Mouse (Mus musculus): Measurements from ENCODE around the gene Stk39. TPM values are rescaled to one million over a fixed set of nuclear protein-coding genes. Genes with fewer than 3 reads are reported as not detected.
A peak's percentile ranks its signal among the peaks of the same experiment; 100 is the strongest.

Gene Stk39
- polyA plus RNA-seq, 1 experiment from 2014 or later = 16.9 TPM

DNA sequence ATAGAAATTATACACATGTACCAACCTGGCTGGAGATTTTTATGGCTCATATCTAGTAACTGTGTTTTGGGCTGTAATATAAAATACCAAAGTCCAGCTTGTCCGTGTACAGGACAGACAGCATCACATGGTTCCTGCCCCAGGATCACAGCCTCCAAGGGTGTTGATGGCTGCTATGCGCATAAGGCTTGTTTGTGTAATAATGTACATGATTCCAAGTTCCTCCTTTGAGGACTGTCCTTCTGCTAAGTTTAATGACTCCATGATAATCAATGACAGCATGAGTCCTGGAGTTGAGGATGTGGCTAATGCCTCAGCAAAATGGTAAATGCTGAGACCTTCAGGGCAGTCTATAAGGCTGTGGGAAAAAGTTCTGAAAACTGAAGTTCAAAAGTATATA lies 174.1 kb downstream of the Stk39 start:
- no peaks in the 10 kb centered on the region for H3K9me3 ChIP-seq
- 88% methylated on average over 2 of the region's 2 CpGs for WGBS
- H3K4me3 ChIP-seq = no peak overlapping the region
- ATAC-seq (ENCODE audit: insufficient number of reproducible peaks, insufficient read depth, low FRiP score, low TSS enrichment, low read depth) = no peak
- peaks cover 6% of the 10 kb centered on the region; the same call in 1 of the 2 replicates for H3K36me3 ChIP-seq
- no peak overlapping the region for H3K4me2 ChIP-seq
- no peak overlapping the region for H3K9ac ChIP-seq
- H3K4me1 ChIP-seq = no peaks in the 10 kb centered on the region
- no peaks in the 10 kb centered on the region for H3K27me3 ChIP-seq
- no peak overlapping the region for H3K27ac ChIP-seq

GRCm38 (mm10) chr2:68296743-68297142 lies 175.3 kb downstream of the Stk39 start:
- H3K9me3 ChIP-seq = no peaks in the 10 kb centered on the region
- H3K4me1 ChIP-seq = no peaks in the 10 kb centered on the region
- H3K36me3 ChIP-seq = peaks cover 6% of the 10 kb centered on the region; the same call in 1 of the 2 replicates
- no peak overlapping the region for H3K27ac ChIP-seq
- WGBS = 71% methylated on average over 2 of the region's 2 CpGs
- no peaks in the 10 kb centered on the region for H3K27me3 ChIP-seq
- H3K4me3 ChIP-seq = no peak overlapping the region
- no peak overlapping the region for H3K9ac ChIP-seq
- ATAC-seq (ENCODE audit: insufficient number of reproducible peaks, insufficient read depth, low FRiP score, low TSS enrichment, low read depth) = no peak
- H3K4me2 ChIP-seq = no peak overlapping the region

DNA sequence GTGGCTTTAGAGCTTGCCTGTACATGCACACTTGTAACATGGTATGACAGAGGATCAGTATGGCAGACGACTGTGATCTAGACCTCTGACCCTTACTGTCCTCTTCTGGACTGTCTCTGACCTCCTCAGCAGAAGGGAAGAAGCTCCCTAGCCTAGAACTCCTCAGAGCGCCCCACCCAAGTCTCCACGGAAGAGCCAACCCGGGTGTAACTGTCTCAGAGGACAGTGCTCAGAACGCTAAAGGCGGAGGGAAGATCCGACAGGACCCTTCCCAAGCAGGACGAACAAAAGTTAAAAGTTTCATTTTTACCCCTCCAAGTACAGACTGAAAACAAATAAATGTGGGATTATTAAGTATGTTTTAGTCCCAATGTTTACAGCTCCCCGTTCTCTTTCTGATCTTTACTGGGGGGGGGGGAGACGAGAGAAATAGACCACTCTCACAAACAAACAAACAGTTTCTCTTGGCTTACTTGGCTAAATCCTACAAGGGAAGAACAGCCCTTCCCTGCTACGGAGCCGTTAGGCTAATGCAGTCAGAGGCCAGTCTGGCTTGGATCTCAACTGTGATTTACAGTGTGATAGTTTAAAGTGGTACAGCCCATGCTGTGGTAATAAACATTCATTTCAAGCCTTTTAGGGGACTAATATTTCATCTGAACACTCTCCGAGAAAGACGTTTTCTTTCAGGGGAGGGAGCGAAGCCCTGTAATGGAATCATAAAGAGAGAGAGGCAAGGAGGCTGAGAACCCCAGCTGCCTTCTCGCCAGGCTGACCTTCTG lies 179.3 kb downstream of the Stk39 start:
- H3K36me3 ChIP-seq = no peaks in the 10 kb centered on the region
- no peak for ATAC-seq (ENCODE audit: insufficient number of reproducible peaks, insufficient read depth, low FRiP score, low TSS enrichment, low read depth)
- no peak overlapping the region for H3K4me2 ChIP-seq

GRCm38 (mm10) chr2:68291895-68292294 lies 180.2 kb downstream of the Stk39 start:
- no peak overlapping the region for H3K27ac ChIP-seq
- 64% methylated on average over 5 of the region's 5 CpGs for WGBS
- no peaks in the 10 kb centered on the region for H3K9me3 ChIP-seq
- no peak overlapping the region for H3K9ac ChIP-seq
- H3K36me3 ChIP-seq = no peaks in the 10 kb centered on the region
- 0 out of 2 replicates have a peak, but pooled peaks have one; percentile 43 for ATAC-seq (ENCODE audit: insufficient number of reproducible peaks, insufficient read depth, low FRiP score, low TSS enrichment, low read depth)
- no peaks in the 10 kb centered on the region for H3K27me3 ChIP-seq
- H3K4me1 ChIP-seq = no peaks in the 10 kb centered on the region
- H3K4me2 ChIP-seq = no peak overlapping the region
- H3K4me3 ChIP-seq = no peak overlapping the region

More for the DNA sequence above, 179.3 kb downstream of the Stk39 start:
- no peak overlapping the region for H3K9ac ChIP-seq
- H3K4me1 ChIP-seq = no peaks in the 10 kb centered on the region
- H3K9me3 ChIP-seq = no peaks in the 10 kb centered on the region
- H3K27ac ChIP-seq = no peak overlapping the region
- H3K27me3 ChIP-seq = no peaks in the 10 kb centered on the region
- 75% methylated on average over 16 of the region's 16 CpGs for WGBS
- H3K4me3 ChIP-seq = no peak overlapping the region

DNA sequence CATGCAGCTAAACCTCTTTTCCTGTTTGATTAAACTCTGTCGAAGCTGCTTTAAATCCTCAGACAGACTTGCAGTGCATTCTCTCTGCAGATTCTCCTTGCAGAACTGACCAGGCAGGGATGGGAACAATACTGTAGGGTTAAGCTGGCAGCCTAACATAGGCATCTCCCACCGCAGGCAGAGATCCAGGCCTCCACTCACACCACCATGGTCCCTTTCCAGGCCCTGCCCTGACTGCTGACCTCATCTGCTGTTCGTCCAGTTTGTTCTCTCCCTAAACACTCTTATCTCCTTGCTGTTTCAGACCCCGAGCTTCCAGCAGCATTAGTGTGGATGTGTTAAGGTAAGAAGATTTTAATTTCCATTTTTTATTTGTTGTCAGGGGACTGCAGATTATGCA lies 182.1 kb downstream of the Stk39 start:
- H3K4me3 ChIP-seq = no peak overlapping the region
- ATAC-seq (ENCODE audit: insufficient number of reproducible peaks, insufficient read depth, low FRiP score, low TSS enrichment, low read depth) = no peak
- no peak overlapping the region for H3K27ac ChIP-seq
- no peak overlapping the region for H3K9ac ChIP-seq
- no peaks in the 10 kb centered on the region for H3K27me3 ChIP-seq
- H3K9me3 ChIP-seq = no peaks in the 10 kb centered on the region
- 58% methylated on average over 4 of the region's 4 CpGs for WGBS
- no peak overlapping the region for H3K4me2 ChIP-seq
- H3K4me1 ChIP-seq = no peaks in the 10 kb centered on the region
- H3K36me3 ChIP-seq = no peaks in the 10 kb centered on the region

DNA sequence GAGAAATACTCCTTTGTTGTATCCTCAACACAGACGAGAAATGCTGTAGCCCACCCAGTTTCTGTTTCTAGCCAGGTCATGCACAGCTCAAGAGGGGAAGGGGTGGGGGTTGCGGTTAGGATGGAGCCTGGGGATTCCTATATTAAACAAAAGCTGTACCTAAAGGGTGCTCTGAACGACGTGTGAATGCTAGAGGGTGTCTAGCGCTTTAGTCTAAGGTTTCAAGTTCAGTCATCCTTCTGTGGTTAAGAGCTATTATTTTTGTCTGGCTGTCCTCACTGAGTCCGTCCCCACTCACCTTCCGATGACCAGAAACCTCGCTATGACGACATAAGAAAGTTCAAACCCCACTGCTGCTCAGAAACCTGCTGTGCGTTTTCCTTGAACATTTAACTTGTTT lies 182.9 kb downstream of the Stk39 start:
- H3K9ac ChIP-seq = no peak overlapping the region
- H3K36me3 ChIP-seq = no peaks in the 10 kb centered on the region
- no peaks in the 10 kb centered on the region for H3K4me1 ChIP-seq
- no peak overlapping the region for H3K4me3 ChIP-seq
- no peak overlapping the region for H3K4me2 ChIP-seq
- no peaks in the 10 kb centered on the region for H3K9me3 ChIP-seq
- no peaks in the 10 kb centered on the region for H3K27me3 ChIP-seq
- no peak for ATAC-seq (ENCODE audit: insufficient number of reproducible peaks, insufficient read depth, low FRiP score, low TSS enrichment, low read depth)
- WGBS = 73% methylated on average over 10 of the region's 10 CpGs
- no peak overlapping the region for H3K27ac ChIP-seq

- no peak for ATAC-seq (ENCODE audit: insufficient number of reproducible peaks, insufficient read depth, low FRiP score, low TSS enrichment, low read depth)
- Histone ChIP-seq H3K27ac (no peak overlapping the region), H3K9ac (no peak overlapping the region), H3K27me3 (no peaks in the 10 kb centered on the region), H3K4me2 (no peak overlapping the region), H3K4me3 (no peak overlapping the region), H3K4me1 (no peaks in the 10 kb centered on the region), H3K36me3 (no peaks in the 10 kb centered on the region), H3K9me3 (no peaks in the 10 kb centered on the region)
- 92% methylated on average over 10 of the region's 10 CpGs for WGBS
These were observed 184.0 kb downstream of the Stk39 start for GRCm38 (mm10) chr2:68288106-68288505.

GRCm38 (mm10) chr2:68284391-68284790 lies 187.7 kb downstream of the Stk39 start:
- no peaks in the 10 kb centered on the region for H3K9me3 ChIP-seq
- no peak overlapping the region for H3K4me3 ChIP-seq
- no peak overlapping the region for H3K4me2 ChIP-seq
- H3K4me1 ChIP-seq = no peaks in the 10 kb centered on the region
- peaks cover 5% of the 10 kb centered on the region; the same call in 1 of the 2 replicates for H3K36me3 ChIP-seq
- no peak for ATAC-seq (ENCODE audit: insufficient number of reproducible peaks, insufficient read depth, low FRiP score, low TSS enrichment, low read depth)
- no peak overlapping the region for H3K9ac ChIP-seq
- H3K27me3 ChIP-seq = no peaks in the 10 kb centered on the region
- no peak overlapping the region for H3K27ac ChIP-seq
- 86% methylated on average over 2 of the region's 2 CpGs for WGBS

GRCm38 (mm10) chr2:68283021-68283548 lies 189.0 kb downstream of the Stk39 start:
- 91% methylated on average over 6 of the region's 6 CpGs for WGBS
- Histone ChIP-seq H3K27me3 (no peaks in the 10 kb centered on the region), H3K9ac (no peak overlapping the region), H3K4me2 (no peak overlapping the region), H3K4me1 (no peaks in the 10 kb centered on the region), H3K36me3 (peaks cover 5% of the 10 kb centered on the region; the same call in 1 of the 2 replicates), H3K4me3 (no peak overlapping the region), H3K27ac (no peak overlapping the region), H3K9me3 (no peaks in the 10 kb centered on the region)
- ATAC-seq (ENCODE audit: insufficient number of reproducible peaks, insufficient read depth, low FRiP score, low TSS enrichment, low read depth) = no peak

DNA sequence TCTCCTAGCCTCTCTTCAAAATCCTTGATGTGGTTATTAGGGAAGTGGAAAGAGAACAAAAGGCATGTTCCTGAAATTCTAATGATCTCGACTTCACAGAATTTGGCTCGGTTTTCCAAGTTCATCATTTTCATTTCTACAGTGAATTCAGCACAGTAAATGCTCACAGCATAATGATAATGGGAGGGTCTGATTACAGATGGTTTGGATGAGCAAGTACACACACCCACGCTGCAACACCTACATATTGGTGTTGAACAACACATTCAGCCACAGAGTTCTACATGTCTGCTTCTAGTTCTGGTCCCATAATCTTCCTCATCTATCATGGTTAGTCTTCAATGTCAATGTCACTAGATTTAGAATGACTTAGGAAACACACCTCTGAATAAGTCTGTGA lies 190.5 kb downstream of the Stk39 start:
- Histone ChIP-seq H3K4me2 (no peak overlapping the region), H3K27me3 (no peaks in the 10 kb centered on the region), H3K9ac (no peak overlapping the region), H3K36me3 (peaks cover 5% of the 10 kb centered on the region; the same call in 1 of the 2 replicates), H3K9me3 (no peaks in the 10 kb centered on the region), H3K4me1 (no peaks in the 10 kb centered on the region), H3K4me3 (no peak overlapping the region), H3K27ac (no peak overlapping the region)
- 90% methylated on average over 3 of the region's 3 CpGs for WGBS
- no peak for ATAC-seq (ENCODE audit: insufficient number of reproducible peaks, insufficient read depth, low FRiP score, low TSS enrichment, low read depth)

- ATAC-seq (ENCODE audit: insufficient number of reproducible peaks, insufficient read depth, low FRiP score, low TSS enrichment, low read depth) = no peak
These were observed 200.8 kb downstream of the Stk39 start for GRCm38 (mm10) chr2:68271301-68271700.

GRCm38 (mm10) chr2:68270836-68271235 lies 201.2 kb downstream of the Stk39 start:
- Histone ChIP-seq H3K4me2 (no peak overlapping the region), H3K4me1 (no peaks in the 10 kb centered on the region), H3K4me3 (no peak overlapping the region), H3K9me3 (no peaks in the 10 kb centered on the region), H3K36me3 (peaks cover 11% of the 10 kb centered on the region), H3K9ac (no peak overlapping the region), H3K27me3 (no peaks in the 10 kb centered on the region), H3K27ac (no peak overlapping the region)
- WGBS = 88% methylated on average over 6 of the region's 6 CpGs
- ATAC-seq (ENCODE audit: insufficient number of reproducible peaks, insufficient read depth, low FRiP score, low TSS enrichment, low read depth) = no peak

More at GRCm38 (mm10) chr2:68271301-68271700, 200.8 kb downstream of the Stk39 start:
- Histone ChIP-seq H3K36me3 (peaks cover 11% of the 10 kb centered on the region), H3K4me3 (no peak overlapping the region), H3K27ac (no peak overlapping the region), H3K27me3 (no peaks in the 10 kb centered on the region), H3K4me1 (no peaks in the 10 kb centered on the region), H3K9me3 (no peaks in the 10 kb centered on the region), H3K4me2 (no peak overlapping the region), H3K9ac (no peak overlapping the region)
- WGBS = 59% methylated on average over 4 of the region's 4 CpGs

All from embryonic facial prominence, embryonic 13.5 days (tissue).